Mouse (Mus musculus): Measurements from ENCODE around the gene Jpt1. TPM values are rescaled to one million over a fixed set of nuclear protein-coding genes. Genes with fewer than 3 reads are reported as not detected.
"Not testable (repeated sequence)": the region's sequence is repeated elsewhere in the genome, so short reads cannot be mapped to it uniquely, and the experiment has no call there.

Jpt1 gene
- polyA plus RNA-seq, 1 experiment from 2014 or later, result 870 TPM

DNA sequence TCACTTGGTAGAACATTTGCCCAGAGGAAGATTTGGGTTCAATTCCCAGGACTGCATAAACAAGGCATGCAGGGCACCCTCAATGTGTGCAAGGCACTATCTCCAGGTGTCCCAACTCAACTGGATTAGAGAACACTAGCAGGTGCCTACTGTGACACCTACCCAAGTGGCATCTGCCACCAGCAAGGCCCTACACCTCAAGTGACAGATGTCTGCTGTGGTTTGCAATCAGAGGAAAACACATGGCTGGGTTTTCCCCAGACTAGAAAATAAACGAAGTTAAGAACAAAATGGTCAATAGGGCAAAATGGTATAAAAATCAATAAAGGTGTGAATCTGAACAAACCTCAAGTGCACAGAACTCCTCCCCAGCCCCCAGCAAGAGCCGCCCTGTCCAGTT, 6.1 kb downstream of the Jpt1 start:
- ATAC-seq (ENCODE audit: insufficient read depth, low FRiP score, low TSS enrichment) (no peak), DNase-seq (ENCODE audit: low spot score) (no peak)
- Histone ChIP-seq H3K9me3 (ENCODE audit: control insufficient read depth, low read length) (no peaks in the 10 kb centered on the region), H3K27me3 (ENCODE audit: control insufficient read depth, insufficient read depth, low read length) (no peaks in the 10 kb centered on the region), H3K9ac (ENCODE audit: low read length) (no peak overlapping the region), H3K4me3 (ENCODE audit: low read depth, low read length) (no peak overlapping the region), H3K4me2 (ENCODE audit: low read depth) (no peak overlapping the region), H3K27ac (ENCODE audit: low read depth, low read length) (no peak overlapping the region), H3K4me1 (ENCODE audit: control insufficient read depth, insufficient read depth, low read length) (peaks cover 40% of the 10 kb centered on the region), H3K36me3 (ENCODE audit: control insufficient read depth, insufficient read depth, low read length) (no peaks in the 10 kb centered on the region)
- 84% methylated on average over 2 of the region's 2 CpGs for WGBS

DNA sequence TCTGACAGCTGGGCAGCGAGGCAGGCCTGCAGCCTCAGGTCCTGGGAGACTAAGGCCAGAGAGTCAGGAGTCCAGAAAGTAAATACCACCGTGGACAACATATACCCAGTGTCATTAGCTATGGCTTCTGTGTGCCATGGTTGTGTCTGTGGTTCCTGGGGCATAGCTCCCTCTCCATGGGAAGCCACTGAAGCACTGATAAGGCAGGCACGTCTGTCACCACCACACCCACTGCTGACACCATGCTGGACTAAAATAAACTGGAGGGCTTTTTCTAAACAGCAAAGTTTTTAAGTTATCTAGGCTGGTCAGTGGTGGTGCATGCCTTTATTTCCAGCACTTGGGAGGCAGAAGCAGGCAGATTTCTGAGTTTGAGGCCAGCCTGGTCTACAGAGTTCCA, 7.6 kb downstream of the Jpt1 start:
- Histone ChIP-seq H3K4me3 (ENCODE audit: low read depth, low read length) (no peak overlapping the region), H3K9ac (ENCODE audit: low read length) (no peak overlapping the region), H3K36me3 (ENCODE audit: control insufficient read depth, insufficient read depth, low read length) (peaks cover 7% of the 10 kb centered on the region), H3K4me1 (ENCODE audit: control insufficient read depth, insufficient read depth, low read length) (peaks cover 26% of the 10 kb centered on the region), H3K4me2 (ENCODE audit: low read depth) (no peak overlapping the region), H3K27me3 (ENCODE audit: control insufficient read depth, insufficient read depth, low read length) (no peaks in the 10 kb centered on the region), H3K27ac (ENCODE audit: low read depth, low read length) (no peak overlapping the region), H3K9me3 (ENCODE audit: control insufficient read depth, low read length) (no peaks in the 10 kb centered on the region)
- no peak for ATAC-seq (ENCODE audit: insufficient read depth, low FRiP score, low TSS enrichment)
- 84% methylated on average over 3 of the region's 3 CpGs for WGBS
- DNase-seq (ENCODE audit: low spot score), result no peak

GRCm38 (mm10) chr11:115502636-115503035, 11.6 kb downstream of the Jpt1 start:
- no peaks in the 10 kb centered on the region for H3K27me3 ChIP-seq (ENCODE audit: control insufficient read depth, insufficient read depth, low read length)
- H3K4me2 ChIP-seq (ENCODE audit: low read depth), result no peak overlapping the region
- WGBS, result 99% methylated on average over 6 of the region's 6 CpGs
- DNase-seq (ENCODE audit: low spot score) (no peak), ATAC-seq (ENCODE audit: insufficient read depth, low FRiP score, low TSS enrichment) (no peak)
- H3K36me3 ChIP-seq (ENCODE audit: control insufficient read depth, insufficient read depth, low read length), result peaks cover 17% of the 10 kb centered on the region
- H3K9me3 ChIP-seq (ENCODE audit: control insufficient read depth, low read length), result no peaks in the 10 kb centered on the region
- no peak overlapping the region for H3K4me3 ChIP-seq (ENCODE audit: low read depth, low read length)
- no peak overlapping the region for H3K27ac ChIP-seq (ENCODE audit: low read depth, low read length)
- no peak overlapping the region for H3K9ac ChIP-seq (ENCODE audit: low read length)
- no peaks in the 10 kb centered on the region for H3K4me1 ChIP-seq (ENCODE audit: control insufficient read depth, insufficient read depth, low read length)

DNA sequence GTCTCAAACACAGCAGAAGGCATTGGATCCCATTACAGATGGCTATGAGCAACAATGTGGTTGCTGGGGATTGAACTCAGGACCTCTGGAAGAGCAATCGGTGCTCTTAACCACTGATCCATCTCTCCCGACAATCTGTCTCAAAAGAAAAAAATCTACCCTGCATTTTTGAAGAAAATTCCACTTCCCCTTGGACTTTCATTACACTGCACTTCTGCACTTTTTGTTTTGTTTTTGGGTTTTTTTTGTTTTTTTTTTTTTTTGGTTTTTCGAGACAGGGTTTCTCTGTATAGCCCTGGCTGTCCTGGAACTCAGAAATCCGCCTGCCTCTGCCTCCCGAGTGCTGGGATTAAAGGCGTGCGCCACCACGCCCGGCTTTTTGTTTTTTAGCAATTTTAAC, 17.6 kb downstream of the Jpt1 start:
- not testable (repeated sequence) for H3K9ac ChIP-seq (ENCODE audit: low read length); H3K9me3 ChIP-seq (ENCODE audit: control insufficient read depth, low read length); H3K4me2 ChIP-seq (ENCODE audit: low read depth); H3K27ac ChIP-seq (ENCODE audit: low read depth, low read length); H3K4me1 ChIP-seq (ENCODE audit: control insufficient read depth, insufficient read depth, low read length); ATAC-seq (ENCODE audit: insufficient read depth, low FRiP score, low TSS enrichment); DNase-seq (ENCODE audit: low spot score); H3K27me3 ChIP-seq (ENCODE audit: control insufficient read depth, insufficient read depth, low read length); H3K4me3 ChIP-seq (ENCODE audit: low read depth, low read length)
- 92% methylated on average over 9 of the region's 9 CpGs for whole genome bisulfite sequencing
- peaks cover 13% of the 10 kb centered on the region for H3K36me3 ChIP-seq (ENCODE audit: control insufficient read depth, insufficient read depth, low read length)

- no peak for ATAC-seq (ENCODE audit: insufficient read depth, low FRiP score, low TSS enrichment)
- WGBS, result 44% methylated on average over 6 of the region's 6 CpGs
- no peaks in the 10 kb centered on the region for H3K27me3 ChIP-seq (ENCODE audit: control insufficient read depth, insufficient read depth, low read length)
- no peak for DNase-seq (ENCODE audit: low spot score)
- H3K36me3 ChIP-seq (ENCODE audit: control insufficient read depth, insufficient read depth, low read length), result peaks cover 3% of the 10 kb centered on the region; the same call in 1 of the 2 replicates
- H3K9me3 ChIP-seq (ENCODE audit: control insufficient read depth, low read length), result no peaks in the 10 kb centered on the region
- H3K9ac ChIP-seq (ENCODE audit: low read length), result no peak overlapping the region
- H3K4me3 ChIP-seq (ENCODE audit: low read depth, low read length), result no peak overlapping the region
- H3K4me2 ChIP-seq (ENCODE audit: low read depth), result peak overlapping the region; percentile 56
- H3K4me1 ChIP-seq (ENCODE audit: control insufficient read depth, insufficient read depth, low read length), result peaks cover 3% of the 10 kb centered on the region
- H3K27ac ChIP-seq (ENCODE audit: low read depth, low read length), result no peak overlapping the region
These were observed 21.8 kb downstream of the Jpt1 start for GRCm38 (mm10) chr11:115492387-115492786.

DNA sequence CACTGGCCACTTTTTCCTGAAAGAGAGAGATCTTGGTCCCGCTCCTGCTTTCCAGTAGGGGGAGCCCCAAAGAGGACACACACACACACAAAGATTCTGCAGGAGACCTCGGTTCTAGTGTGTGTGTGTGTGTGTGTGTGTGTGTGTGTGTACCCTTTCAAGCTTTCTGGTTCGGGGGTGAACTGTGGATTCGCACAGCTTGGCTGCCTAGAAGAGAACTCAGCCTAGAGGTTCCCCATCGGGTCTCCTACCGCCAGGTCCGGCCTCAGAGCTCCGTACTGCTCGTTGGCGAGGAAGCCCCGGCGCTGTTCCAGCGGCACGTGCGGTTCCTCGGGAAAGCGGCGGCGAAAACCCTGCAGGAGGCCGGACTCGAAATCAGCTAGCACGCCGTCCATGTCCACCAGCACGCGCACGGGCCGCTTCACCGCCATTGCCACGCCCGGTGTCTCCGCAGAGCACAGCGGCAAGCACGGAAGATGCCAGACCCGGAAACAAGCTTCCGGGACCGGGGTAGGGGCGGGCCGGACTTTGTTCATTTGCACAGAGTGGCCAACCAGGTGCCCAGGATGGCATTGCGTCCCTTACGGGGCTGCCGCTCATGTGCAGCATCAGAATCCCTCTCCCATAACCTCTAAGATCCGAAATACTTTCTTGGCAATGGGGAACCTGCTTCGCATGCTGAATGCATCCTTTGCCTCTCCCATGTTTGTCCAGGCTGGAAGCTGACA, 22.7 kb downstream of the Jpt1 start, which contains the start of gene Nt5c:
Gene Nt5c (minus strand): TSS at position 507 of the 728 bp plus-strand sequence.
- Histone ChIP-seq H3K4me2 (ENCODE audit: low read depth) (peak within 1 kb of the TSS; percentile 56), H3K36me3 (ENCODE audit: control insufficient read depth, insufficient read depth, low read length) (no peaks in the 10 kb centered on the region), H3K4me1 (ENCODE audit: control insufficient read depth, insufficient read depth, low read length) (peaks cover 3% of the 10 kb centered on the region), H3K27me3 (ENCODE audit: control insufficient read depth, insufficient read depth, low read length) (no peaks in the 10 kb centered on the region), H3K9ac (ENCODE audit: low read length) (peak within 1 kb of the TSS; percentile 67), H3K4me3 (ENCODE audit: low read depth, low read length) (peak within 1 kb of the TSS; percentile 54), H3K9me3 (ENCODE audit: control insufficient read depth, low read length) (no peaks in the 10 kb centered on the region), H3K27ac (ENCODE audit: low read depth, low read length) (peak within 1 kb of the TSS; percentile 45; the same call in 1 of the 2 replicates)
- ATAC-seq (ENCODE audit: insufficient read depth, low FRiP score, low TSS enrichment), result peak; percentile 79
- WGBS, result under 1% methylated on average over 37 of the region's 43 CpGs
- DNase-seq (ENCODE audit: low spot score), result peak; percentile 81

DNA sequence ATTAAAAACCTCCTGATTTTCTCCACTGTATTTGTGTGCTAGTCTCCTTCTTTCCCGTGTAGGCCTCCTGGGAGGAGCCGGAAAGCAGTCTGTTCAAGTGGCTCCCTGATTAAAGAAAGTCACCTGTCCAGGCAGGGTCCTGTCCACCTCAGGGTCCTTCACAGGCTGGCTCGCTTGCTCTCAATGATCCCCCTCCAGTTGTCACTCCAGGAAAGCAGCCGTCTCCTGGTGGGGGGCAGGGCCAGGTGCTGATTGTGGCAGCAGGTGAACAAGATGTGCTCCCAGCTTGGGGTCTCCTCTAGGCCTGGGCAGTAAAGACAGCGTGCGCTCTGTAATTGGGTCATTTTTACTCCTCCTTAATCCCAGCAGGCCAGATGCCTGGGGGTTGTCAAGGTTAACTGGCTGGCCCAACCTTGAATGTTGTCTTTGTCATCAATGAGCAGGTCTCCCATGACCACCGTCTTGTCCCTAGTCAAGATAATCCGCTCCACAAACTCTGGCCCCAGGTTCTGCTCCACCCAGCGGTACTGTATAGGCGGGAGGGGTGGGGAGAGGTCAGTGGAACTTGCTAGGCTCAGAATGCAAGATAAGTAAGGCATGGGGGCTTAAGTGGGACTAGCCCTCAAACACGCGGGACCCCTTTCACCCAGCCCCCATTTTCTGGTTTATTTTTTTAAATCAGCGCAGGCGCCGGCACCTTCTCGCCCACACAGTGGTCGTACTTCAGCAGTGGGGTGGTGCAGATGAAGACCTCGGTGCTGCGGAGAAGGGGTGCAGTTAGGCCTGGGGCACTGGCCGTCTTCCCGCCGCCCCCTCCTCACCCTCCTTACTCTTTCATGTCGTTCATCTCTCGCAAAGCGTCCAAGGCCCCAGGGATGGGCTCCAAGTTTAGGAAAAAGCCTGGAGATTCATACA, 23.5 kb downstream of the Jpt1 start:
- ATAC-seq (ENCODE audit: insufficient read depth, low FRiP score, low TSS enrichment) (peak; percentile 58), DNase-seq (ENCODE audit: low spot score) (peak; percentile 38)
- Histone ChIP-seq H3K36me3 (ENCODE audit: control insufficient read depth, insufficient read depth, low read length) (no peaks in the 10 kb centered on the region), H3K4me3 (ENCODE audit: low read depth, low read length) (peak overlapping the region; percentile 54), H3K9me3 (ENCODE audit: control insufficient read depth, low read length) (no peaks in the 10 kb centered on the region), H3K27me3 (ENCODE audit: control insufficient read depth, insufficient read depth, low read length) (no peaks in the 10 kb centered on the region), H3K4me2 (ENCODE audit: low read depth) (peak overlapping the region; percentile 56), H3K9ac (ENCODE audit: low read length) (peak overlapping the region; percentile 67), H3K27ac (ENCODE audit: low read depth, low read length) (no peak overlapping the region), H3K4me1 (ENCODE audit: control insufficient read depth, insufficient read depth, low read length) (peaks cover 3% of the 10 kb centered on the region)
- 28% methylated on average over 25 of the region's 25 CpGs for WGBS

DNA sequence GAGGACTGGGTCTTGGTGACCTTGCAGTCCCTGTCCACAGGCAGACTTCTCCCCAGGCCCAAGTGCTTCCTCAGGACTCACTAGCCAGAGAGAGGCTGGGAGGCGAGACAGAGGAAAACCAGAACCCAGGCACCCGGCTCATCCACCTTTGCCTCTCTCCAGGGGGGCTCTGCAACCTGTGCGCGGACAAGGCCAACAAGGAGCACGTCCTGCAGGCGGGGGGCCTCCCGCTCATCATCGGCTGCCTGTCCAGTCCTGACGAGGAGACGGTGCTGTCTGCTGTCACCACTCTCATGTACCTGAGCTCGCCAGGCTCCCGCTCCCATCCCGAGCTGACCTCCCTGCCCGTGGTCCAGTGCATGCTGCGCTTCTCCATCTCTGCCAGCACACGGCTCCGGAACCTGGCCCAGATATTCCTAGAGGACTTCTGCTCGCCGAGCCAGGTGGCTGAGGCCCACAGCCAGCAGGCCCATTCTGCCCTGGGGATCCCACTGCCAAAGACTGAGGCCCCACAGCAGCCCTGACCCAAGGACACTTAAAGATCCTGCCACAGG, 25.6 kb downstream of the Jpt1 start:
- WGBS, result 88% methylated on average over 19 of the region's 19 CpGs
- Histone ChIP-seq H3K9me3 (ENCODE audit: control insufficient read depth, low read length) (no peaks in the 10 kb centered on the region), H3K9ac (ENCODE audit: low read length) (no peak overlapping the region), H3K4me3 (ENCODE audit: low read depth, low read length) (no peak overlapping the region), H3K36me3 (ENCODE audit: control insufficient read depth, insufficient read depth, low read length) (no peaks in the 10 kb centered on the region), H3K27ac (ENCODE audit: low read depth, low read length) (no peak overlapping the region), H3K27me3 (ENCODE audit: control insufficient read depth, insufficient read depth, low read length) (no peaks in the 10 kb centered on the region), H3K4me1 (ENCODE audit: control insufficient read depth, insufficient read depth, low read length) (peaks cover 5% of the 10 kb centered on the region), H3K4me2 (ENCODE audit: low read depth) (no peak overlapping the region)
- no peak for DNase-seq (ENCODE audit: low spot score)
- ATAC-seq (ENCODE audit: insufficient read depth, low FRiP score, low TSS enrichment), result no peak

Measured in neural tube, embryonic 11.5 days (tissue).